Mouse (Mus musculus) c-Kit-positive CD71-negative TER-119-negative erythroid progenitor cells, embryonic 14.5 days (primary cell): ENCODE measurements around the gene Irgm1.
A peak's percentile ranks its signal among the peaks of the same experiment; 100 is the strongest.
"Not testable (repeated sequence)": the region's sequence is repeated elsewhere in the genome, so short reads cannot be mapped to it uniquely, and the experiment has no call there.

Source experiments
- DNase-seq: peaks from one replicate; pipeline ENCODE4 v3.0.0-alpha.2; 2013; ENCODE audit warnings: low read depth

Gene Irgm1

DNA sequence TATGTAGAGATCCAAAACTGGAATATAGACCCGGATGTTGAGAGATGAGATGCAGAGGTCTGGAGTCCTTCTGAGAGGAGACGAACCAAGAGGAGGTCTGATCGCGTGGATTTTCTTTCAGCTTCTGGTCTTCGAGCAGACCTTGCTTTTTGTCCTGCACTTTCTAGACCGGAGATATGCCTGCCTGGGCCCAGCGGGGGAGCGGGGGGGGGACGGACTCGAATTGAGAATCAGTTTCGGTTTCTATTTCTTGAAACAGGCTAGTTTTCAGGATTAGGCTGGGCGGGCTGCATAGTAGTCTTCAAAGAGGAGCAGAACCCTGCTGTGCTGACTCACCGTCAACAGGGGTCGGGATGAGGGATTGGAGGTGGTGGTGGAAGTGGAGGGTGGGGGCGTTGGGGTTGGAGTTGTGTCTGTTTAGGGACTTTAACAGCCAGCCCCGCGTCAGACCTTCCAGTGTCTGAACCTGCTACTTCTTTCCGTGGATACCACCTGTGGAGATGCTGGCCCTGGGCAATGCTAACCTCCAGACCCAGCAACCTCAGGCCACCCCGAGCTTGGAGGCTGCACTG, at the start of gene Irgm1:
Gene Irgm1 (minus strand): TSS at position 483 of the 572 bp plus-strand sequence.
- DNase-seq, result peak; percentile 63

DNA sequence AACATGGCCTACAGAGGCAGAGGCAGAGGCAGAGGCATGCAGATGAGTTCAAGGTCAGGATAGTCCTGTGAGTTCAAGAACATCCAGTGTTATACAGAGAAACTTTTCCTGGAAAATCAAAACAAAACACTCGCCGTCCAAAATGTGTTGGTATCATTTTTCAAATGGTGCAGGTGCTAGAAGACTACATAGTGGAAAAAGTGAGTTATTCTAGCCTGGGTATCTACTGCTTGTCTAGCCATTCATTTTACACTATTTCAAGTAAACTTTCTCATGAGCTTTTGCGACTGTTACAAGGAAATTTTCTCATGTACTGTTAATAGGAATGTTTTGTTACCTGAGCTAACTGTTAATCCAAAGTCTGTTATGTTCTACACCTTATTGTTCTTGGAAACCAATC, 46.9 kb upstream of the Irgm1 start:
- no peak for DNase-seq

DNA sequence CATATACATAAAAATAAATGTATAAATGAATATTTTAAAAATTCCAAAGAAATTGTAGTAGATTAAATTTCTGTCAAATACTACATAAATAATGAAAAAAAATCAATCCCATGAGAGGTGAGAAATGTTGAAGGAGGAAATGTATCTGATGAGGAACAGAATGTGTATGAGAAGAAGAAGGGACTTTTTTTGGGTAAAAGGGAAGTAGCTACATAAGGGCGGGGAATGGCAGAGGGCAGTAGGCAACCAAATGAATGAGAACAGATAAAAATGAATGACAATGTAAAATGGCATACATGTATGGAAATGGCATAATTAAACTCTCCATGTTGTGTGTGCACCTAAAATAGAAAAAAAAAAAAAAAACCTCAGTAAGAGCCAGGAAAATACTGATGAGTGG, 42.1 kb upstream of the Irgm1 start:
- DNase-seq, result no peak

DNA sequence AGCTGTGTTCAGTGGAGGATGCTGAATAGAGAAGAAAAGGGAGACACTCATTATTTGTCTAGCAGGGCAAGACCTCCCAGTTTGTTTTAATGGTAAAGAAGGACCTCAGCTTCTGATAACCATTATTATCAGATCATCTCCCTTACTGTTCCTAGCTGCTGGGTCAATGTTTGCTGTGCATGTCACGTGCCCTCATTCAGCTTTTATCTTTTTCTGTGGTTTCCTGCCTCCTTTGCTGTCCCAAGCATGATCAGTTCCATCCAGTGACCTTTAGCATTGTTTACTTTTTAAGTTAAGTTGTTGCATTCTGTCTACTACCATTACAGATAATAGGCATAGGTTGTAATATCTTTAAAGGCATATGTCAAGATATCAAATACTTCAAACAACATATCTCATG, 37.0 kb upstream of the Irgm1 start:
- DNase-seq, result no peak

DNA sequence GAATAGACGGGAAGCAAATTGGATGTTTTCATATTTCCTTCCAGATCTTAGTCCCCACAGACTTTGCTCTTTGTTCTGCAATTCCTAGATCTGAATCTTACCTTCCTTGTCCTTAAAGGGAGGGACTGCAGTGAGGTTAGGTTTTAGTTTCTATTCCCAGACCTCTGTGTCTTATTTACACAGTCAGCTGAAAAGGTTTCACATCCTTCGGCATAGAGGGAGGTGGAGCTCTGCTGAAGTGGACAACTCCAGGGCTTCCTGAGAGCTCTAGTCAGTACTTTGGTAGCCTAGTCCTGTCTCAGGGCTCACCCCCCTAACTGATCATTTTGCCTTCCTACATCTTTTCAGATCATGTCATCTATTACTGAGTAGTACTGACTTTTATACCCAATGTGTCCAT, 30.5 kb upstream of the Irgm1 start, which contains the start of gene Gm5431:
Gene Gm5431 (minus strand): TSS at position 194 of the 400 bp plus-strand sequence.
- no peak for DNase-seq

DNA sequence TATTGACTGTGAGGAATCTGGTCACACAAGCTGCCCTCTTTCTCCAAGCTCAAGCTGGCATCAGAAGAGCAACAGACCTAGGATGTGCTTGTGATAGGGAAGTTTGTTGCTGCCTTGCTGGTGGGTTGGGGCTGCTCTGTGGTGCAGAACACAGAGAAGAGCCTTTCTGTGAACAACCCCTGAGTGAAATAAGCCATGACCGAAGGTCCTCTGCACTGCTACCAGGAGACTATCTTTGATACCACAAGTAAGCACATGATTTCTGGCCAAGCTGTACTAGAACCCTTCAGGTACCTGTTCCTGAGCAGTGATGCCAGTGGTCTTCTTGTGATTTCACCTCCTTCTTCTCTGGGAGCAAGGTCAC, 30.1 kb upstream of the Irgm1 start:
- not testable (repeated sequence) for DNase-seq

DNA sequence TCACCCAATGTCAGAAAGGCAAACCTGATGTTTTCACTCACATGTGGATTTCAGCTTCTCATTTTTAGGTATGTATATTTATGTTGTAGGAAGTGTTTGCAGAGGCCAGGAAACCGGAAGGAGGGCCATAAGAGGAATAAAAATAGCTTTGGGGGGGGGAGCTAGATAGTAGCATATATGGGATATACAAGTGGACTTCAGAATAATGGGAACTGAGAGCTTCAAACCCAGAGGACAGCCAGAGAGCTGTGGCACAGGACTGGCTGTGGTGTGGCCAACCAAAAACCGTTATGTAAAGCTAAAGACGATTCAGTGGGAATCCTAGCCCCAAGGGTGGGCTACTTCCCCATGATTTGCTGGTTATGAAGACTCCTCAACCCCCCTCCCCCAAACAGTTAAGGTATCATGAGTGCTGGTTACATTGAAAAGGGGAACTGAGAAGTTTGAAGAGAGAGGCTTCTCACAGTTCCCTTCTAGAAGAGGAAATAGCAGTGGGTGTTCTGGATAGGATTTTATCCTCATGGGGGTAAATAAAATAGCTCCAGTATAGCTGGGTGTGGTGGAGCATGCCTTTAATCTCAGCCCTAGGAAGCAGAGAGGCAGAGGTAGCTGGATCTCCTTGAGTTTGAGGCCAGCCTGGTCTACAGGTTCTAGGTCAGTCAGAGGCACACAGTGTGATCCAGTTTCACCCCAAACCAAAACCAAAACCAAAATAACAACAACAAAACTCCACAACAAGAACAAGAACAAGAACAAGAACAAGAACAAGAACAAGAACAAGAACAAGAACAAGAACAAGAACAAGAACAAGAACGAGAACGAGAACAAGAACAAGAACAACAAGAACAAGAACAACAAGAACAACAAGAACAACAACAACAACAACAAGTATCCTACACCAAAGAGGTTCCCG, 29.4 kb upstream of the Irgm1 start:
- DNase-seq, result peak; percentile 16

DNA sequence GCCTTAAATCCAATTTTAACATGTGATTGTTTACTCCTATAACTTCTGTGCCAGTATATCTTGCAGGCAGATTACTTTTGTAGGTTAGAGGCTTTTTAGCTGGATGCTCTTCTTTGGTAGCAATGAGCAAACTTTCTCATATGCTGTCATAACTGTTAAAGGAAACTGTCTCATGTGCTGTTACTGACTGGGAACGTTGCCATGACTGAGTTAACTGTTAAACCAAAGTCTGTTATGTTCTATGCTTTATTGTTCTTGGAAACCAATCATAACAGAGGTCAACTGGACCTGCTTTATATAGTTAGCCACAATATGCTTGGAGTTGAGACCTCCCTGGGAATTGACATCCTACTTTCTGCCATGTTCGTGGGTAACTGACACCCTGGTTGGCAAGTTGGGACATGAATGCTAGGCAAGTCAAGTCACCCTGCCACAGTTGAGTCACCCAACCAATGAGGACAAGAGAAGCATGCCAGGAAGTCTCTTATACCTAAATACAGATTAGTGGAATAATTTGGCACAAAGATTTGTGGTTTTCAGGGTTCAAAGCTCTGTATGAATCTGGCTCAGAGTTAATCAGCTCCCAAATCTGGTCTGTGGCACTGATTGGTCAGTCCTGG, 27.4 kb upstream of the Irgm1 start:
- DNase-seq, result no peak

DNA sequence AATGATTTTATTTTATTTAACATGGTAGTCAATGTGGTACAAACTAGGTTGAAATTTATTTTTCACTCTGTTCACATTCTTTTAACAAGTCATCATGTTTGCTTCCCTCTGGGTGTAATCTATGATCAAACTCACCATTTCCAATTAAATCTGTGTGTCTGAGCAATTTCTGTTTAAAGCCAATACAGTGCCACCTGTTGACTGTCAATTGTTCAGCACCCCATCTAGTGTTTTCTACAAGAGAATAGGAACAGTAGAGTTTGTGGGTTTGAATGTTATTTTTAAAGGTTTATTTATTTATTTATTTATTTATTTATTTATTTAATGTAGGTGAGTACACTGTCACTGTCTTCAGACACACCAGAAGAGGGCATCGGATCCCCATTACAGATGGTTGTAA, 5.2 kb upstream of the Irgm1 start:
- no peak for DNase-seq

DNA sequence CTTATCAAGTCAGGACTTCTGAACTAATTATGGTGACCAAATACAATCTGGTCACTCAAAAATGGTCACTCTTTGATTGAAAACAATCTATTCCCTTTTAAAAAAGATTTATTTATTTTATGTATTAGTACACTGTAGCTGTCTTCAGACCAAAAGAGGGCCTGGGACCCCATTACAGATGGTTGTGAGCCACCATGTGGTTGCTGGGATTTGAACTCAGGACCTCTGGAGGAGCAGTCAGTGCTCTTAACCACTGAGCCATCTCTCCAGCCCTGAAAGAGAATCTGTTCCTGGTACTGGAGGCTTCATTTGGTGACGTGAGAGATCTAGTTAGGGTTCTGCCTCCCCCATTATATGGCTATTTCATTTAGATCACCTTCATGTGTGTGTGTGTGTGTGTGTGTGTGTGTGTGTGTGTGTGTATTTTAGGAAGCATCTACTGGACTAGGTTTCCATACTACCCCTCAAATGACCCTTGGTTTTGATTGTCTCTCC, 3.9 kb upstream of the Irgm1 start:
- not testable (repeated sequence) for DNase-seq

DNA sequence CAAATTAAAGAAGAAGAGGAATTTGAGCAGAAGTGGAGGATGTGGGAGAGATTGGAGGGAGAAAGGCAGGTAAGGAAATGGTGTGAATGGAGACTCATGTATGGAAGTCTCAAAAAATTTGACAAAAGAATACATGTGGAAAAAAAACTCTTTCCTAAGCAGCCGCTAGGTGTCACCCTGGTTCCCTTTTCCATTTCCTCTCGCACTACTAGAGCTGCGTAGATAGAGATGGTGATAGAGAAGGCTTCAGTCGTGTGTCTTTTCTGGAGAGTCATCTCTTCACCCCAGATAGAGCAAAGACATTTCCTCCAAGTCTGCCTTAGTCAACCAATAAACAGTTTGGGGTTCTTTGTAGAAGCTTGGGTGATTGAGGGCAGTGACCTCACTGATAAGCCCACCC, 3.0 kb upstream of the Irgm1 start:
- DNase-seq, result no peak

DNA sequence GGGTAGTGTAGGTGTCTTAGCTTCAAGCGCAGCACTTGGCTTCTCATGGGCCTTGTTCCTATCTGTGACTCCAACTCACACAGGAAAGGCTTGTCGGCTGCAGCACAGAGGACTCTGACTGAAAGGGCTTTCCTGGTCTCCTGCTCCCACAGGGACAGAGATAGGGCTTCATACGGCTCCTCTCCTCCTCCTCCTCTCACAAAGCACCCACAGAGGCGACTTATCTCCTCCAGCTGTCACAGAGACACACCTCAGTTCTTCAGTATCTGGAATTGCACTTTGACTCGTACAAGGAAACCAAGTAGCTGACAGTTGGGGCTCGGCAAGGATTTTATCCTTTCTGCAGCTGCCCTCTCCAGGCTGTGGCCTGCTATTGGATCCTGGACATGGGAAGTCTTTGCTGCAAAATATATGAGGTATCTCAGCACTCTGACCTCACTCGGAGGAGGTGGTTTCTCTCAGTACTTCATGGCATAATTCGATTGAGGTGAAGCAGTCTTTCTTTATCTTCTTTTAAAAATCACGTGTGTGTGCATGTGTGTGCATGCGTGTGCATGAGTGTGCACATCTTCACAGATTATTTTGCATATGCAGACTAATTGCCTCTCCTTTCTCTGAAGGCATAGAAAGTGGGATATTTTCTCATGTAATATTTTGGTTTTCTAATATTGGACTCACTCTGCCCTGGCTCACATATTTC, 2.3 kb upstream of the Irgm1 start:
- no peak for DNase-seq

DNA sequence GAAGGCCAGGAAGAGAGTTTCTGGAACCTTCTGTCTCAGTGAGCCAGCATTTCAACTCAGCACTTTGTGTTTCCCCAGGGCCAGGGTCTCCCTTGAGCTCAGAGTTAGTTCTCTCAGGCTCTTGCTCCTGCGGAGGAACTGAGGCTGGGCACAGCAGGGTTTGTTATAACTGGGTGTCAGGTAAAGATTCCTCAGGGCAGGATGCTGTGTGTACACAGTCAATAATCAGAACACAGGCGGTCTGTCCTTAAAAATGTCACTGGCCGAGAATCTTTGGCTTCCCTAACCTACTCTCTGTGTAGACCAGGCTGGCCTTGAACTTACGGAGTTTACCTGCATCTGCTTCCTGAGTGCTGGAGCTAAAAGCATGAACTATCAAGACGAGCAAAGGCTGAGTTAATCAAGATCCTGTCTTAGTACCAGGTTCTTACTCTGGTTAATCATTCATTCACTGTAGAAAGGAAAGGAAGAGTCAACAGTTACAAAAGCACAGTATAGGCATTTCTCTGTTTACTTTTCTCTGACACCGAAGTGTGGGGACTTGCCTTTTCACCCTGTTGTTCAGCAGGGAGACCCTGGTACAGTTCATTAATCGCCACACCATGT, 1.3 kb upstream of the Irgm1 start:
- DNase-seq, result no peak

DNA sequence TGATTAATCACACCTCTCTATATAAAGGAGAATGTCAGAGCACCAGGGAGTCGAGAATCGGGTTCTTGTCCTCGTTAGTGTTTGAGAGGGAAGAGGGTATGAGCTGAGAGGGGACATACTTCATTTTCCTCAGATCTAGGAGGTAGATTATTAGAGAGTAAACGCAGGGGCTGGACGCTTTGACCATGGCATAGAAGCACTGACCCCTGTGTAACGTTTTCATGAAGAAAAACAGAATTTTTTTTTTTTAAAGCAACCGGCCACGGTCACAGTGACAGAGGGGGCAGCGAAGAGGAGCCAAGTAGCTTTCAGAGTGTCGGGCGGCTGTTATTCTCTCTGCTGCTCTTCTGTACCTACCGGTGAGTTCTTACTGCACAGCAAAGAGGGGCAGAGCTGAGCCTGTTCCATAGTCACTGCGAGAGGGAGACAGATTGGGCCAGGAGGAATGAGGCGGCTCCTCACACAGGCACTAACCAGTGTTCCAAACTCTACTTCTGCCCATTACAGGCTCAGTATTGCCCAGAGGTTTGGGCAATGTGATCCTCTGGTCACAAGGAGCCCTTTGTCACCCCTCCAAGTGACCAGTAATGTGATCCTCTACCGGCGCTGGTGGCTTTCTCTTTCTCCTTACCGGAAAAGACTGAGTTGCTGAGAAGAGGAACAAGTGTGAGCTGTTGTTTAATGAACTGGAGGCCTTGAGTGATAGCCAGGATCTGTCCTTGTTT, 496 bp upstream of the Irgm1 start:
- no peak for DNase-seq

DNA sequence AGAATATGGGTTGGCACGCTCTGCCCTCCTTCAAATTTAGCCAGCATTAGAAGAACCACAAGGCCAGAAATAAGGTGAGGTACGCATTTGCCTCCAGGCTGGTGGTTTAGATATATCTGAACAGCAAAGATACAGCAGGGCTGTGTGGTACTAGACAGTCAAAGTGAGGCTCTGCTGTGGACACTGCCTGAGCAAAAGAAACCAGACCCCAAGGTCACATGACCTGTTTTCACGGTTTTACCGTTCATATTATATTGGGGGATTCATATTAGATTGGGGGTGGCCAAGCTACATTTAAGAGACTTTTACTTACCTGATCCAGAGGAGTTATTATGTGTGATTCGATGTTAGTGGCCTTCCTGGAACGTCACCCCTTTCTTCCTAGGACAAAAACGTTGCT, 702 bp downstream of the Irgm1 start:
- no peak for DNase-seq

DNA sequence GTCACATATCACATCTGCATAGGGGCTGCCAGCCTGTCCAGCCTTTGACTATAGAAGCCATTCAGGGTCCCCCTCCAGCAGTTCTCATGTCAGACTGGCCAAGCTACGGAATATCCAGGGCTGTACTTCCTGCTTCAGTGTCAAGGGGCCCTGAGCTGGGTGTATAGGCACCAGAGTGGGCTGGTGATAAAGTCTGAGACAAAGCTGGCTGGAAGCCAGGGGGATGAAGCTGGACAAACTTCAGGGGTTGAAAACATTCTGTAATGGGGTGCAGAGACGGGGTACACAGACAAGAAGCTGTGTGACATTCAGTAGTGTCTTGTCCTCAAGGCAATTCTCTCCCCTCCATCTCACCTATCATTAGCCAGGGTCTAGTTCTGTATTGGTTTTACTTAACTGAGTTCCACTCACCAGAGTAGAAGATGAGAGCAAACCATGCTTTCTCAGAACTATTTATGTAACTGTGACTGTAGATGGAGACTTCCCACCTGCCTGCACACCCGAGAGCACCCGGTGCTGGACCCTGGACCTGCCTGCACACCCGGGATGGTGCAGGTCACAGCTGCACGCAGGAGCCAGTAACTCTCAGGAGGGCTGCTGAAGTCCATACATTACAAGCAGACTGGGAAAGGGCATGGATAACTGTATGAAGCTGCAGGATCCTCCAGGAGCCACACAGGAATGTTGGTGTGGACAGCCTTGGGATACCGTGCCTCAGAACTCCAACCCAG, 1.9 kb downstream of the Irgm1 start:
- DNase-seq, result no peak

DNA sequence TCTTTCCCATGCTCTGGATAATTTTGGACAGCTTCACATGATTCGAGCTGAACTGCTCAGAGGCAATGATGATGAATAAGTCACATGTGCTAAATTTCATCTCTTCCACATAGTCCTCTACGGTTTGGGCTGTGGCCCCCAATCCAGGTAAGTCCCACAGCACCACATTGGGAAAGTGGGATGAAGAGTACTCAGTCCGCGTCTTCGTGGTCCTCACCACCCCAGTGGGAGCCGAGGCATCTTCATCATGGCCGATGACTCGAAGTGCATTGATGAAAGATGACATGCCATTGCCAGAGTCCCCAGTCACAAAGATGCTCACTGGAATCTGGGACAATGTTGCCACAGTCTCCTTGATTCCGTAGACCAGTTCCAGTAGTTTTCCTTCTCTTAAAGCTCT, 5.0 kb downstream of the Irgm1 start:
- DNase-seq, result no peak

DNA sequence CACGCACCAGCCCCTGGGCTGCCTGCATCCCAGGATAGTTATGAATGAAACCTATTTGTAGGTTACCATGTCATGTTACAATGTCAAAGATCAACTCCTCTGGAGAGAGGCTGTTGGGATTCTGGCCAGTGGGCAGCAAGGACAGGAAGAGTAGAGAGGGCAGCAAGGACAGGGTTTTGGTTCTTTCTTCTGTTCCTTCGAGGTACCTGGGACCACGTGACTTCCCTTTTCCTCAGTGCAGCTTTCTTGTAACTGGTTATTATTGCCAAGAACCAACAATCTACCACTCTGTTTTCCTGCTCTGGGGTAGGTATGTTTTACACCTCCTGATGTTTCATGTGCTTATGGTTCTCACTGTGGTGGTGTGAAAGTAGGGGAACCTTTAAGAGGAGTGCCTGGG, 7.7 kb downstream of the Irgm1 start:
- no peak for DNase-seq

DNA sequence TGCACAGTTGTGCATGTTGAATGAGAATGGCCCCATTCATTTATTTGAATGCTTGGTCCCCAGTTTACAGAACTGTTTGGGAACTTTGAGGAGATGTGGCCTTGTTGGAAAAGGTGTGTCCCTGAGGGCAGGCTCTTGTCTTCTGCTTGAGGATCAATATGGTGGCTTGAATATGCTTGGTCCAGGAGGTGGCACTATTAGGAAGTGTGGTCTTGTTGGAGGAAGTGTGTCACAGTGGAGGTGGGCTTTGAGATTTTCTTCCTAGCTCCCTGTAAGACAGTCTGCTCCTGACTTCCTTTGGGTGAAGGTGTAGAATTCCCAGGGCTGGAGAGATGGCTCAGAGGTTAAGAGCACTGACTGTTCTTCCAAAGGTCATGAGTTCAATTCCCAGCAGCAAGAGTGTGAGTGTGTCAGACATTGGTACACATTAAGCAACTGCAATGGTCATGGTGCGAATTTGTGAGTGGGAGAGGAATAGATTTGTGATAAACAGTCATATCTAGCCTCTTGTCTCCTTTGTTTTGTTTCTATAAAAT, 8.6 kb downstream of the Irgm1 start:
- no peak for DNase-seq

DNA sequence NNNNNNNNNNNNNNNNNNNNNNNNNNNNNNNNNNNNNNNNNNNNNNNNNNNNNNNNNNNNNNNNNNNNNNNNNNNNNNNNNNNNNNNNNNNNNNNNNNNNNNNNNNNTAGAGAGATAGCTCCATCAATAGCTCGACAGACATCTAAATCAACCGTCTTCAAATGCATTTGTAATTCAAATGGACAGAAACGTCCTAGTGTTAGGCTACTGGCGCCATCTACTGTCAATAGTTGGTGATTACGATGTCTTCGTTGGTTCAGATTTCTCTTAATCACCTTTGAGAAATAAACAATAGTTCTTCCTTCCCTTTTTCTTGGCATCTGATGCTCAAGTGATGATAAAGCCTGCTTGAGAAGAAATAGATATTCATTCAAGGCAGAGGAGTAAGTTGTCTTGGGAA, 12.5 kb downstream of the Irgm1 start:
- DNase-seq, result peak; percentile 83
